Mouse (Mus musculus): ENCODE results near the gene Clrn2.

The Clrn2 gene

DNA sequence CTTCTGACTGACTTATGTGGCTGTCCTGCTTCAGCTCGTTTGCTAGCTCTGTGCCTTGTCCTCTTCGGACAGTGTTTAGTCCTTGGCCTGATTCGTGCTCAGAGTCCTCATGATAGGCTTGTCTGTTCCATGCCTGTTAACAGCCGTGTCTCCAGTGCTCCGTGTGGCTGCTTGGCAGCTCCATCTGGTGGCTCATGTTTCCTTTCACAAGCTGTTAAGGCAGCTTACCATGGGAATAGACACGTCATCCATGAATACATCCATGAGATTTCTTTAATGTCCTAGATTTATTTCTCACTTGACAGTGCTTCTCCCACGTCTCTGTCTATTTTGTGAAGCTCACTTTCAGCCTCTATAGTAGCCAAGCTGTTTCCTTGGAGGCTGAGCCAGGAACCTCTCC, 56.5 kb downstream of the Clrn2 start:
- no peak for DNase-seq (ENCODE audit: low spot score)

DNA sequence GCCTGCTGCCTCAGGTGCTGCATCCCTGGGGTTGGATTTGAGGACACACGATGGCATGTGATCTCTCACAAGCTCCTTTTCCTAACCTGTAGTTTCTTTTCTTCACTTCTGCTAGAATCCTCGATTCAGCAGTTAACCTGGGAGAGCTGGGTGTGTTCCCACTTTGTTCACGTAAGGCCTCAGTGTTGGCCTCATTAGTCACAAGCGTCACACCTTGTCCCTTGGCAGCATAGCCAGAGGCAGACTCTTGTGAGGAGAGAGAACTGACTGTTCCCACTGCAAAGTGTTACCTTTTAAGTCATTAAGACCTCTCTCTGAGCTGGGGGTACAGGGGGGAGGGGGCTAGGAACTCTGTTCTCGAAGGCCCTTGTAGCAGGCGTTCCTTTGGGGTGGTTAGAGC, 59.4 kb downstream of the Clrn2 start:
- DNase-seq (ENCODE audit: low spot score) = no peak

DNA sequence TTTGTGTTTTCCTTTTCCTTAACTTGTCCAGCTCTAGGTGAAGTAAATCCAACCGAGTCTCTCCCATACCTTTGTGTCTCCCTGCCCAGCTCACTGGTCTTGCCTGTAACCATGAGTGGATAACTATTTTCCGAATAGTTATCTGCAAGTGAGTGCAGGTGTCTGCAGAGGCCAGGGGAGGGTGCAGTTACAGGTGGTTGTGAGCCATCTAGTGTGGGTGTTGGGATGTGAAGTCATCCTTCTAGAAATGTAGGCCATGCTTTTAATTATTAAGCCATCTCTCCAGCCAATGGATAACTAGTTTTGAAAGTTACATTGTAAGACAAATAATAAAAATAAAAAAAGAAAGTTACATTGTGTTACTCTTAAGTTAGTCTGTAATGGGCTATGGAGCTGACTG, 60.0 kb downstream of the Clrn2 start:
- no peak for DNase-seq (ENCODE audit: low spot score)
